Mouse (Mus musculus) ES-Bruce4 (cell line): ENCODE data around the gene Xrcc2.
A peak's percentile ranks its signal among the peaks of the same experiment; 100 is the strongest.

Source experiments
- CTCF ChIP-seq: IDR thresholded peaks from one replicate; pipeline ENCODE4 v1.8.1; 2011; ENCODE audit warnings: low read depth, low read length
- EP300 ChIP-seq: IDR thresholded peaks from 2 replicates; pipeline ENCODE4 v1.6.1; 2011; ENCODE audit warnings: low read depth, low read length; ENCODE audit not compliant: insufficient read depth
- POLR2A ChIP-seq: IDR thresholded peaks from one replicate; pipeline ENCODE4 v1.8.1; 2011; ENCODE audit warnings: low read length; ENCODE audit not compliant: insufficient read depth

DNA sequence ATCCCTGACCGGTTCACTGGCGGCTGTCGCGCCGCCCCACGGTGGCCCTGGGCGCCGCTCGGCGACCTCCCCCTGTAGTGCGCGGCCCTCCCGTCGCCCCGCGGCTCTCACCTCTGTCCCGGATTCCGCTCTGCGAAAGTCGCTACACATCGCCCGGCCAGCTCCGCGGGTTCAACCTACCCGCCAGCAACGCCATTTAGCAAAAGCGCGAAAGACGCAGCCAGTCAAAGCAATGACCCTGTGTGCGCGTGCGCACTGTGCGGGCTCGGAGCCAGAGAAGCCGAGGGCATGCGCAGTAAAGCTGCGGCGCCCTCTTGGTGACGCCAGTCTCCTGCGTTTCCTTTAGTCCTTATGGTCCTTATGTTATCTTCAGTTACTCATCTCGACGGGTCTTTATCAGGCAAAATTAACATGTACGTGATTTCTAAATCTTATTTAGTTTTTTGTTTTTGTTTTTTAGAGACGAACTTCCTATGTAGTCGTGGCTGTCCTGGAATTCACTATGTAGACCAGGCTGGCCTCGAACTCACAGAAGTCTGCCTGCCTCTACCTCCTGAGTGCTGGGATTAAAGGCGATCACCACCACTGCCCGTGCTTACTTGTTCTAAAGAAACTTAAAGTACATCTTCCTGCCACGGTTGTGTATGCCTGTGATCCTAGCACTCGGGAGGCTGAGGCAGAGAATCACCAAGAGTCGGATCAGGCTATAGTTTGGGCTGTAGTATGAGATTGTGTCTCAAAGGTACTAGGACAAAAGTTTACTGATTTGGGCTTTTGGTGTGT lies at the start of gene Xrcc2:
- peak; percentile 86 for TF ChIP-seq POLR2A
- TF ChIP-seq CTCF: no peak
- TF ChIP-seq EP300: 0 out of 2 replicates have a peak, but pooled peaks have one; percentile 2
